ENCODE assay signal across 9 mouse cellular contexts in genomic region chr7:132786011-132786410, GRCm38 (mm10). TPM values are rescaled to one million over a fixed set of nuclear protein-coding genes. Genes with fewer than 3 reads are reported as not detected.
DNase-seq lines count a peak whose midpoint lies in the region; ATAC-seq and TF ChIP-seq lines count a peak whose summit lies in the region.
"Had no signal": no experiment of that assay in that cellular context is flagged by ENCODE, and none has a peak within 500 bp of the region (broad histone marks: within the 10 kb centered on the region; RNA-seq: fewer than 3 reads in every experiment).

No protein-coding gene starts in this region.

- H3K4me2 ChIP-seq in hindbrain, postnatal 0 days (ENCODE audit: low read depth, low read length): no peak overlapping the region
- no peak overlapping the region for H3K4me2 ChIP-seq in hindbrain, embryonic 11.5 days (replicated peaks; ENCODE audit: low read depth, low read length)
- no peak overlapping the region for H3K4me2 ChIP-seq in embryonic facial prominence, embryonic 15.5 days (replicated peaks)
- H3K4me2 ChIP-seq in kidney, postnatal 0 days (ENCODE audit: low read length): no peak overlapping the region
- H3K4me2 ChIP-seq: hindbrain, embryonic 14.5 days had no signal

- peaks cover 24% of the 10 kb centered on the region for H3K4me1 ChIP-seq in hindbrain, postnatal 0 days (ENCODE audit: insufficient read depth, low read length)
- H3K4me1 ChIP-seq in hindbrain, embryonic 11.5 days (replicated peaks; ENCODE audit: control insufficient read depth, insufficient read depth, low read length): peaks cover 11% of the 10 kb centered on the region
- H3K4me1 ChIP-seq in embryonic facial prominence, embryonic 15.5 days: peaks cover 40% of the 10 kb centered on the region
- H3K4me1 ChIP-seq in kidney, postnatal 0 days (replicated peaks; ENCODE audit: insufficient read depth, low read length): peaks cover 32% of the 10 kb centered on the region; the same call in 1 of the 2 replicates

- no peak for ATAC-seq in hindbrain, postnatal 0 days
- no peak for ATAC-seq in hindbrain, embryonic 11.5 days (ENCODE audit: low FRiP score)
- ATAC-seq in CD4-positive, CD25-positive, alpha-beta regulatory T cell, adult 4 months: peak; percentile 25
- ATAC-seq in embryonic facial prominence, embryonic 15.5 days (ENCODE audit: insufficient number of reproducible peaks, low FRiP score, low TSS enrichment, low read depth): no peak
- no peak for ATAC-seq in kidney, postnatal 0 days (replicated peaks; ENCODE audit: low FRiP score, low read depth)

- H3K27me3 ChIP-seq in hindbrain, postnatal 0 days (ENCODE audit: insufficient read depth, low read length): no peaks in the 10 kb centered on the region
- H3K27me3 ChIP-seq in hindbrain, embryonic 11.5 days (ENCODE audit: control insufficient read depth, insufficient read depth, low read length): no peaks in the 10 kb centered on the region
- no peaks in the 10 kb centered on the region for H3K27me3 ChIP-seq in embryonic facial prominence, embryonic 15.5 days
- H3K27me3 ChIP-seq in kidney, postnatal 0 days (ENCODE audit: insufficient read depth, low read length): no peaks in the 10 kb centered on the region

- H3K9ac ChIP-seq in hindbrain, postnatal 0 days (replicated peaks; ENCODE audit: low read length): no peak overlapping the region
- no peak overlapping the region for H3K9ac ChIP-seq in hindbrain, embryonic 11.5 days (ENCODE audit: low read depth, low read length)
- H3K9ac ChIP-seq in embryonic facial prominence, embryonic 15.5 days: no peak overlapping the region
- no peak overlapping the region for H3K9ac ChIP-seq in kidney, postnatal 0 days (ENCODE audit: low read depth, low read length)
- H3K9ac ChIP-seq: hindbrain, embryonic 14.5 days had no signal

- DNase-seq in hindbrain, postnatal 0 days (ENCODE audit: low spot score): no peak
- DNase-seq in hindbrain, embryonic 11.5 days (ENCODE audit: low spot score): no peak
- peak; percentile 65 for DNase-seq in kidney, postnatal 0 days (ENCODE audit: low spot score)
- no peak for DNase-seq in layer of hippocampus, postnatal 36 days
- no peak for DNase-seq in thymus, postnatal 25 days
- DNase-seq: thymus, adult 18-20 months had no signal

- H3K4me3 ChIP-seq in hindbrain, postnatal 0 days (ENCODE audit: low read length): no peak overlapping the region
- no peak overlapping the region for H3K4me3 ChIP-seq in hindbrain, embryonic 11.5 days (ENCODE audit: low read depth, low read length)
- no peak overlapping the region for H3K4me3 ChIP-seq in embryonic facial prominence, embryonic 15.5 days (replicated peaks)
- H3K4me3 ChIP-seq in kidney, postnatal 0 days (replicated peaks; ENCODE audit: low read depth, low read length): no peak overlapping the region

- 59% methylated on average over 7 of the region's 7 CpGs for WGBS in hindbrain, postnatal 0 days
- 81% methylated on average over 7 of the region's 7 CpGs for WGBS in hindbrain, embryonic 11.5 days
- WGBS in embryonic facial prominence, embryonic 15.5 days: 46% methylated on average over 7 of the region's 7 CpGs
- 28% methylated on average over 7 of the region's 7 CpGs for WGBS in kidney, postnatal 0 days

- no peaks in the 10 kb centered on the region for H3K36me3 ChIP-seq in hindbrain, postnatal 0 days (ENCODE audit: insufficient read depth, low read length)
- no peaks in the 10 kb centered on the region; the same call in 1 of the 2 replicates for H3K36me3 ChIP-seq in hindbrain, embryonic 11.5 days (ENCODE audit: control insufficient read depth, insufficient read depth, low read length)
- no peaks in the 10 kb centered on the region for H3K36me3 ChIP-seq in embryonic facial prominence, embryonic 15.5 days
- no peaks in the 10 kb centered on the region for H3K36me3 ChIP-seq in kidney, postnatal 0 days (ENCODE audit: insufficient read depth, low read length)

- H3K27ac ChIP-seq in hindbrain, postnatal 0 days: peak overlapping the region; percentile 60; the same call in 1 of the 2 replicates
- H3K27ac ChIP-seq in hindbrain, embryonic 11.5 days (ENCODE audit: low read depth, low read length): no peak overlapping the region
- H3K27ac ChIP-seq in embryonic facial prominence, embryonic 15.5 days (replicated peaks): peak overlapping the region; percentile 68
- H3K27ac ChIP-seq in kidney, postnatal 0 days: peak overlapping the region; percentile 66
- H3K27ac ChIP-seq: hindbrain, embryonic 14.5 days had no signal

- no peaks in the 10 kb centered on the region for H3K9me3 ChIP-seq in hindbrain, postnatal 0 days (ENCODE audit: low read length)
- H3K9me3 ChIP-seq in hindbrain, embryonic 11.5 days (ENCODE audit: control insufficient read depth, low read length): no peaks in the 10 kb centered on the region
- no peaks in the 10 kb centered on the region for H3K9me3 ChIP-seq in embryonic facial prominence, embryonic 15.5 days (replicated peaks)
- H3K9me3 ChIP-seq in kidney, postnatal 0 days (replicated peaks; ENCODE audit: low read length): no peaks in the 10 kb centered on the region

- TF ChIP-seq CTCF in hindbrain, postnatal 0 days (IDR thresholded peaks at IDR 0.05; ENCODE audit: low read depth): no peak
- TF ChIP-seq CTCF in kidney, postnatal 0 days (IDR thresholded peaks at IDR 0.05; ENCODE audit: low read depth): no peak

RNA-seq across cellular contexts. Expression of gene Fam53b, which starts 27.7 kb away (rescaled TPM):
- 20.9 and 21.0 TPM in 2 replicates for total RNA-seq in hindbrain, postnatal 0 days (2014; rRNA removed)
- 10.2 and 12.9 TPM in 2 replicates for polyA plus RNA-seq in hindbrain, postnatal 0 days (2015; fragmentation: Nextera tagmentation; extraction: Ambion mirVana)
- polyA plus RNA-seq in hindbrain, embryonic 11.5 days (2014; fragmentation: Nextera tagmentation; extraction: Ambion mirVana): 16.9 and 17.0 TPM in 2 replicates
- 100 to 1,000 TPM in 1 of 2 experiments, 10 to 100 TPM in 1; 73.4 to 102 TPM for polyA plus RNA-seq in CD4-positive, CD25-positive, alpha-beta regulatory T cell, adult 4 months (2017; shearing (Covaris generic))
- 21.6 and 22.5 TPM in 2 replicates for polyA plus RNA-seq in embryonic facial prominence, embryonic 15.5 days (2015; fragmentation: Nextera tagmentation; extraction: Ambion mirVana)
- polyA plus RNA-seq in kidney, postnatal 0 days (2015; fragmentation: Nextera tagmentation; extraction: Ambion mirVana): 17.1 and 17.5 TPM in 2 replicates
- 10 to 100 TPM; 46.4 to 53.3 TPM for total RNA-seq in layer of hippocampus, postnatal 36 days (2021)
